Mouse (Mus musculus): Measurements from ENCODE around the gene Memo1.

Gene Memo1

DNA sequence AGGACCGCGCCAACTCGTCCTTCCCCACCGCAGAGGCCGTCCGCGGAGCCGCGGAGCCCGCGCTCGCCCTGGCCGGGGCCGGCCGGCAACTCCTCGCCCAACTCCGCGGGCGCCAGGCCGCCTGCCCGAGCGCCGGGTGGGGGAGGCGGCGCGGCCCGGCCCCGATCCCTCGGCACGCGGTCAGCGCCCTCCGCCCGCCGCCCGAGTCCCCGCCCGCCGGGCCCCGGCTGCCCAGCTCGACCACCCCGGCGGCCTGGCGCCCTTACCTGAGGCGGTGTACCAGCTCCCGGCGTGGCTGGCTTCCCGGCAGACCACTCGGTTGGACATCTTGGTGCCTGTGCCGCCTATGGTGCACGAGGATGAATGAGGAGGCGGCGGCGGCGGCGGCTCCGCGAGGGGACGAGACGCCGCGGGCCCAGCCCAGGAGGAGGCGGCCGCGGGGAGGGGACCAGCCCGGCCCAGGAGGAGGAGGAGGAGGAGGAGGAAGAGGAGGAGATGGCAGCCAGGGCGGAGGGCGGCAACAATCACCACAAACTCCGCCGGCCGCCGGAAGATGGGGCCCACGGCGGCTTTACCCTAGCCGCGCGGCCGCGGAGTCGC lies 795 bp downstream of the Memo1 start:
- DNase-seq (ENCODE audit: low spot score in 2 of 2), result peak; percentile 75

- DNase-seq (ENCODE audit: low spot score in 2 of 2), result peak in 1 of 2 experiments; percentile 25
Observed at GRCm38 (mm10) chr17:74293687-74294425, 1.5 kb downstream of the Memo1 start.

GRCm38 (mm10) chr17:74291640-74292361 lies 3.5 kb downstream of the Memo1 start:
- no peak for DNase-seq (ENCODE audit: low spot score in 2 of 2)

DNA sequence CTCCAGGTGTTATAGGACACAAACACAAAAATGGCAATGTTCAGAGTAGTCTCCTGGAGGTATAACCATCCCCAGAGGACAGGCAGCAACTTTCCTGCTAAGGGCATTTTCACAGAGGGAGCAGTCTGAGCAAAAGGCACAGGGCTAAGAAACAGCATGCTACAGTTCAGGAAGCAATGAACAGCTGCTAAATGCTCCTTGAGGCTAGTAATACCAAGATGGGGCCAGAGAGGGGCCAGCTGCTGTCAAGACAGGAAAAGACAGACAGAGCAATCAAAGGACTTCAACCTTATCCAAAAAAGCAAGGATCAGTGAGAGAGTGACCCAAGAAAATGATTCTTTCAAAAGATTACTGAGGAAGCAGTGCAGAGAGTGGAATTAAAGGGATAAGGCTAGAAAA lies 4.5 kb downstream of the Memo1 start:
- DNase-seq (ENCODE audit: low spot score in 2 of 2), result no peak

GRCm38 (mm10) chr17:74290198-74290597 lies 5.1 kb downstream of the Memo1 start:
- DNase-seq (ENCODE audit: low spot score in 2 of 2), result no peak

DNA sequence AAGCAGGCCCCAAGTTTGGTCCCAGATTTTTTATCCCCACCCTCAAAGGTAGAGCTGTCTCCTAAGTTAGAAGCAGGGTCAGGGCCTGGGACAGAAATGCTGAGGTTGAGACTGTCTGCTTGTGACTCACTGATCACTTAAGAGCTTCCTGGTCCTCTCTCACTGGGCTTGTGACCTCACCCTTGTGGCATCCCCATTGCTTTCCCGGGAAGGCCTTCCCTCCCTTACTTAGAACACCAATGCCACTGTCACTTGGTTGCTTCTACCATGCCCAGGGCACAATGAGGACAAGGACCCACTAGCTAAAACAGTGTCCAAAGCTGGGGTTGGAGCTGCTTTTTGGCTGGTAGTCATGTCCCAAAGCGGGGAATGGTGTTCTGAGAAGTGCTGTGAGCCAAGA lies 6.7 kb downstream of the Memo1 start:
- no peak for DNase-seq (ENCODE audit: low spot score in 2 of 2)

DNA sequence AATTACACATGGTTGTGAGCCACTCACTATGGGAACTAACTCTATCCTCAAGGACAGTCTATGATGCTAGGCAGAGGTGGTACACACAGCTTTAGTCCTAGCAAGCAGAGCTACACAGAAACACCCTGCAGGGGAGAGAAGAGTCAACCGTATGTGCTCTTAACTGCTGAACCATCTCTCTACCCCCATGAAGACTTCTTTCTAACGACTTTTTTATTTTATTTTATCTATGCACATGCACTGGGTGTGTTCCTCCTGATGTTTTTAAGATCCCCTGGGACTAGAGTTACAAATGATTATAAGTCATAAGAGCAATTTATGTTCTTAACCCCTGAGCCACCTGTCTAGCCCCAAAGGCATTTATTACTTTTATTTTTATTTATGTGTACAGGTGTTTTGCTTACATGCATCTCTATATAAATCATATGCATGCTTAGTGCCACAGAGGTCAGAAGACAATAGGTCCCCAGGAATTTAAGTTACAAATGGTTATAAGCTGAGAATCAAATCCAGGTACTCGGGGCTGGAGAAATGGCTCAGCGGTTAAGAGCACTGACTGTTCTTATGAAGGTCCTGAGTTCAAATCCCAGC lies 9.1 kb downstream of the Memo1 start:
- DNase-seq (ENCODE audit: low spot score in 2 of 2), result no peak

GRCm38 (mm10) chr17:74285730-74286129 lies 9.6 kb downstream of the Memo1 start:
- DNase-seq (ENCODE audit: low spot score in 2 of 2), result no peak

DNA sequence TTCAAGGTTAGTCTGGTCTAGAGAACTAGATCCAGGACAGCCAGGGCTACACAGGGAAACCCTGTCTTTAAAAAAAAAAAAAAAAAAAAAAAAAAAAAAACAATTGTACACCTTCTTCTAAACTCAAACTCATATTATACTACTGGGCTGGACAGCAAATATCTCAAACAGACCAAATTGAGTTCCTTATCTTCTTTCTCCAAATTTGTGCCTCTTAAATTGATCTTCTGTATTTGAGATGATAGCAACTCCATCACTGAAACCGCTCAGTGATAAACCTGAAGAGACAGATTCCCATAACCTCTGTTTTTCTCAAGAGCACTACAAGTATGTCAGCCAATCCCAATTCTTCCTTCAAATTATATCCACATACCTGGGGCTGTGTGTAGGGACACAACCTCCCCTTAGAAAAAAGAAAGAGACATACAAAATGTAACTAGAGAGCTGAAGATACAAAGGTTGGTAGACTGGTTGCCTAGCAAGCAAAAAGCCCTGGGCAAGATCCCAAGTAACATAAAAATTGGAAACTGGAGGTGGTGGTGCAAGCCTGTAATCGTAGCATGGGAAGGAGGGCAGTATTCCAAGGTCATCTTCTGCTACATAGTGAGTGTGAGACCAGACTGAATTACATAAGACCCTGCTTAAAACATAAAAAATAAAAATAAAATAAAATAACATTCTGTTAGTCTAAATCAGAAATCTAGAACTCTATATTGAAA lies 10.8 kb downstream of the Memo1 start:
- no peak for DNase-seq (ENCODE audit: low spot score in 2 of 2)

DNA sequence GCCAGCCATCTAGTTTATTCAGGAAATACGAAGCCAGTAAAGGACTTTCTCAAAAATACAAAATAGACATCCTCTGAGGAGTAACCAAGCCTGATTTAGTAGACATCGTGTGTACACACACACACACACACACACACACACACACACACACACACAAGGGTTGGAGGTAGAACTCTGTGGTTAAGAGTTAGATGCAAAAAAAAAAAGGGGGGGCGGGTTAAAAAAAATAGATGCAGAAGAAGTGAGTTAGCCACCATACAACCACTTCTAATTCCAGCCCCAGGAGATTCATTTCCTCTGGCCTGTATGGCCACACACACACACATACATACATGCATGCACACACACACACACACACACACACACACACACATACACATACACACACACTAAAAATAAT lies 13.3 kb downstream of the Memo1 start:
- no peak for DNase-seq (ENCODE audit: low spot score in 2 of 2)

DNA sequence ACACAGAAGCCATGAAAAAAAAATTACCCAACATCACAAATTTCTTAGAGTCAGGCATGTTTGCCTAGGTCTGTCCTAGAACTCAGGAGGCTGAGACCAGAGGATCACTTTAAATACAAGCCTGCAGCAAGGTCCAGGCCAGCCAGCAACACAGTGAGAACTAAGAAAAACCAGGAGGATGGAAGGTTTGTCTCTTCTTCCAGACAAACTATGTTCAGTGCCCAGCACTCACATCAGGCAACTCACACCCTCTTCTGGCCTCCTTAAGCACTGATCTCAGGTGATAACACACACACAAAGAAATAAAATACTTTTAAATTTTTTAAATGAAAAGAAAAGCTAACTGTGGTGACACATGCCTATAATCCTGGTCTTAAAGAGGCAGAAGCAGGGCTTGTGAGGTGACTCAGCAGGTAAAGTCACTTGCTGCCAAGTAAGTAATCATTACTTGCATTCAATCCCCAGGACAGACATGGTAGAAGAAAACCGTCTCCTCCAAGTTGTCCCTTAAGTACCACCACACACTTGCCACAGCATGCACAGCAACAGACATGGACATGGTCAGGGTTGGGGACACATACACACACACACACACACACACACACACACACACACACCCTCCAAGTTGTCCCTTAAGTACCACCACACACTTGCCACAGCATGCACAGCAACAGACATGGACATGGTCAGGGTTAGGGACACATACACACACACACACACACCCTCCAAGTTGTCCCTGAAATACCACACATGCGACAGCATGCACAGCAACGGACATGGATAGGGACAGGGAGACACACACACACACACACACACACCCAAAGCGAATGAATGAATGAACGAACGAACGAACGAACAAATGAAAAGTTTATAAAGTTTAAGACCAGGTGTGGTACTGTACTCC lies 16.1 kb downstream of the Memo1 start:
- no peak for DNase-seq (ENCODE audit: low spot score in 2 of 2)

DNA sequence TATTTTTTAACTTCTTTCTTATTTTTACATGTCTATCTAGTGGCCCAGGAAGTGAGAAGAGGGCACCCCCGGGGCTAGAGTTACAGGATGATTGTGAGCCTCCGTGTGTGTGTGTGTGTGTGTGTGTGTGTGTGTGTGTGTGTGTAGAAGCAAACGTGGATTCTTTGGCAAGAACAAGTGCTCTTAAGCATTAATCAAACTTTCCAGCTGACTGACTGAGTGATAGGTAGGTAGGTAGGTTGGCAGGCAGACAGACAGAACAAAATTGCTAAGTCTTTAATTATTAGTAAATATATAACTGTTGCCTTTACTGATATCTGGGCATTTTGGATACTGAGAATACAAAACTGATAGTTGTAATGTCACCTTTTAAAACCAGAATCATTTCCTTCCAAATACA lies 20.9 kb downstream of the Memo1 start:
- no peak for DNase-seq (ENCODE audit: low spot score in 2 of 2)

- DNase-seq (ENCODE audit: low spot score in 2 of 2), result no peak
Observed at GRCm38 (mm10) chr17:74272683-74273205, 22.6 kb downstream of the Memo1 start.

DNA sequence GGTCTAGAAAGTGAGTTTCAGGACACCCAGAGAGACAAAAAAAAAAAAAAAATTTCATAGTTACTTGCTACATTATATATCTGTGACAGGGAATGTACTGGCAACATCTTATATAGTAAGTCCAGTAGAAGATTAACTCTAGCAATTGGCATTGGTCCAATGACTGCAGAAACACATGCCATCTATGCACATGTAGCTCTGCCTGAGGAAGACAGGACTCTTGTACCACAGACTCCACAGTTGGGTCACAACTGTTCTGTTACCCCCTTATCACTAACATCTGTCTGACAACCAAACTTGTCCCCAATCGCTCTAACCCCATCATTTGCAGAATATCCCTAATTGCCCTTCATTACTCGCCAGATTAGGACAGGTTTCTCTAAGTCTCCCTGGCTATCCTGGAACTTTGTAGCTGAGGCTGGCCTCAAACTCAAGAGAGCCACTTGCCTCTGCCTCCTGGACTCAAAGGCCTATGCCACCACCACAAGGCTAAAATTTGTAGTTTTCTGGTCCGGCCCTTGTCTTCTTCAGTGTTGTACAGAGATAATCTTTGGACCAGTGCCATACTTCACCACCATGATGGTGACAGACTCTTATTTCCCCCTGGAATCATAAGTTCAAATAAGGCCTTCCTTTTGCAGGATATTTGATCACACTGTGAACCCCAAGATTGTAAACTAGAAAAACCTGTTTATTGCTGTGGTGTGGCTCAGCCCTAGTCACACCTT lies 23.6 kb downstream of the Memo1 start:
- DNase-seq (ENCODE audit: low spot score in 2 of 2), result no peak

DNA sequence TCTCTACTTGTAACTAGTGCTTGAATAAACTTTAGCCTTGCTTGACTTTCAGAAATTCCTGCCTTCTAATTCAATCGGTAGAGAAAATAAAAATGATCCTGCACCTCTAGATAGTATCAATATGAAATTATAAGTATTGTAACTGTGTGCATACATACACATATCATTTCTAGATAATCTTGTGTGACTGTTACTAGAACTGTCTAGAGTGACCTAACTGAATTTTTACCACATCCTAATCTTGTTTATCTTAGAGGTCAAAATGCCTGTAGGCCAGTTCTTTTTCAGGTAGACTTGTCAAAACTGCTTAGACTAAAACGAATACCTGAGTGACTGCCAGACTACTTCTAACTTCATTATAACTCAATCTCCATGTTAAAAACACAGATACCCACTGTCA lies 25.1 kb downstream of the Memo1 start:
- no peak for DNase-seq (ENCODE audit: low spot score in 2 of 2)

DNA sequence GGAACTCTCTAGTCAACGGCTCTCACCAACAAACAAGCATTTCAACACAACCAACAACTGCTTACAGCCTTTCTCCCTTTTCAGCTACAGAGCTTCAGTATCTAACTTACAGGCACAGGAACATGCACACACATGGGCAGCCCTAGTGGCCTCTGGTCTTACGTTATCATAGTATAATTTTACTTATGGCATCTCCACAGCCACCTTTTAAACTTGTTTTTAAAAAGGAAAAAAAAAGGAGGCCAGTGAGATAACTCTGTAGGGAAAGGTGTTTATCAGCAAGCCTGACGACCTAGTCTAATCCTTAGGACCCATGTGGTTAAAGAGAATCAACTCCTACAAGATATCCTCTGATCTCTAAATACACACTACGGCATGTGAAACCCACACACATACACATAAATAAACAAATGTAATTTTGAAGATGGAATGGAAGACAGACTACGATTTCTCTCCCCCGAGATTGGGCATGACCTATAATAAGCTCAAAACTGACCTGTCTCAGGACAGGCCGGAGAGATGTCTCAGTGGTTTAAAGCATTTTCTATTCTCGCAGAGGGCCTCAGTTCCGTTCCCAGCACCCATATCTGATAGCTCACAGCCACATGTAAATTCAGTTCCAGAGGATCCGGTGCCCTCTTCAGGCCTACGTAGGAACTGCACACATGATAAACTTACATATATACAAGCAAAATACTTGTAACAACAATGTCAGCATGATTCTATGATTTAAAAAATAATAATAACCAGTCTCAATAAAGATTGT lies 27.7 kb downstream of the Memo1 start:
- no peak for DNase-seq (ENCODE audit: low spot score in 2 of 2)

DNA sequence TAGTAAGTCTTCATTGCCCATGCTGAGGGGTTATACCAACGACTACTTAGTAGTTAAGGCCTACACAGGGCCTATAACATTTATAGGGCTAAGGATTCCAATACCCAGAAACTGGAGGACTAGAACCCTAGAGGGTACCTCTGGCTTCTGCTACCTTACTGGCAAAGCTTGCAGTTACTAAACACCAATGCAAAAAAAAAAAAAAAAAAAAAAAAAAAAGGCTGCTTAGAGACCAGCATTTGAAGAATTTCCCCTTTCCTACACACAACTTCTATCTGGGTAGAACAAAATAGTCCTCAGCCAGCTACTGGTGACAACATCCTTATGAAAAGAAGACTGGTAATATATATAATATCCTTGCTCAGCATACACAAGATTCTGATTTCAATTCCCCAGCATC lies 29.7 kb downstream of the Memo1 start:
- no peak for DNase-seq (ENCODE audit: low spot score in 2 of 2)

DNA sequence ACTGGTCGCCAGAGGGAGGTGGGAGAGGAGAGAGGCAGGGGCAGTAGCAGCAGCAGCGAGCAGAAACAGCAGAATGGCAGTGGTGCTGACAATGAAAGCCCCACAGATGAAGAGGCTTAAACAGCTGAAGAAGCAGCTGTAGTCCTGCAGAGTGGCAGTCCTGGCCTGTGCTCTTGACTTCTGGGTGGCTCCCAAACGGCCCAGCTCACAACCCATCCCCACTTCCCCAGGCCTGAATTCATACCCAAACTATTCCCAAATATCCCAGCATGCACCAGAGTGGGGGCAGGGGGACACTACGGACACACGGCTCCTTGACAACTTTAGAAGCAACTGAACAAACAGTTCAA lies 30.2 kb downstream of the Memo1 start:
- no peak for DNase-seq (ENCODE audit: low spot score in 2 of 2)

All from spleen, postnatal 14 days (tissue).